Mouse (Mus musculus): ENCODE measurements around the gene AI661453.

GRCm38 (mm10) chr17:47475181-47475580 lies 38.8 kb downstream of the AI661453 start:
- no peak for TF ChIP-seq CTCF (IDR thresholded peaks at IDR 0.05; ENCODE audit: control insufficient read depth, insufficient read depth, low read length)
- no peak for TF ChIP-seq POLR2A (IDR thresholded peaks at IDR 0.05; ENCODE audit: borderline replicate concordance, control insufficient read depth, low read depth, low read length)
